Mouse (Mus musculus): ENCODE data around the gene Socs1. TPM values are rescaled to one million over a fixed set of nuclear protein-coding genes. Genes with fewer than 3 reads are reported as not detected.
"Not testable (repeated sequence)": the region's sequence is repeated elsewhere in the genome, so short reads cannot be mapped to it uniquely, and the experiment has no call there.

Socs1 gene
- total RNA-seq (2021) = under 1 TPM; 0.71 to 0.77 TPM

DNA sequence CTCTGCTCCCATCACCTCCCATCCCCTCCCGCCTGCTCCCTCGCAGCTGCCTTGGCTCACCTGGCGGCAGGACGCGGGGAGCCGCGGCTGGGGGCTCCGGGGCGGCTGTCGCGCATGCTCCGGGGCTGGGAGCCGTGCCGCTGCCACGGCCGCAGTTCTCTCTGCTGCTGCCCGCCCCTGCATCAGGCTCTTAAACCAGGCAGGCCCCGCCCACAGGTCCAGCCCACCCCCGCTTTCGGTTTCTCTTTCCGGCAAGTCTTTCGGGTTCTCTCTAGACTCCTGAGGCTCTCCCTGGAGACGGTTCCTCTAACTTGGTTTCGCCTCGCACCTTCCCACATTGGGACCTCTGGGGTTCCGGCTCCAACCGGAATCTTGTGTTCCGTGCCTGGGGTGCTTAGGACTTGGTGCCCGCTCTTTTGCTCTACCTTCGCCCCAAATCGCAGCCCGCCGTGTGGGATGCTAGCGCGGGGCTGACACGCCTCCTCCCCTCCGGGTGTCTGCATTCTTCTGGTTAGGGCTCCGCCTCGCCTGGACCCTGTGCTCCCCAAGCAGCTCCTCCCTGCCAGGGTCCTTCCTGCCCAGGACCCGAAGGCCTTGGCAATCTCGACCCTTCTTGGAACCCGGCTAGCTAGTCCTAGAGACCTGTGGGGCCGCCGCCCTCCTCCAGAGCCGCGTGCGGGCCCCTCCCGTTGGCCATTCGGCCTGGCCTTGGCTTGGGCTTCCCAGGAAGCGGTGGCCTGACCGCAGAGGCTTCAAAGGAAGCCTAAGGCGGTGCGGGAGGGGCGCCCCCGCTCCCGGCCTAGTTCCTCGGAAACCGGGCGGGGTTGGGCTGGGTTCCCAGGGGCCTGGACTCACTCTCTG, at the start of gene Socs1:
Gene Socs1, minus strand, starts transcription at position 166 of the 861 bp plus-strand sequence.
- peak; percentile 54 to 57 for DNase-seq (ENCODE audit: extremely low spot score in 1 of 2, low spot score in 1 of 2)

DNA sequence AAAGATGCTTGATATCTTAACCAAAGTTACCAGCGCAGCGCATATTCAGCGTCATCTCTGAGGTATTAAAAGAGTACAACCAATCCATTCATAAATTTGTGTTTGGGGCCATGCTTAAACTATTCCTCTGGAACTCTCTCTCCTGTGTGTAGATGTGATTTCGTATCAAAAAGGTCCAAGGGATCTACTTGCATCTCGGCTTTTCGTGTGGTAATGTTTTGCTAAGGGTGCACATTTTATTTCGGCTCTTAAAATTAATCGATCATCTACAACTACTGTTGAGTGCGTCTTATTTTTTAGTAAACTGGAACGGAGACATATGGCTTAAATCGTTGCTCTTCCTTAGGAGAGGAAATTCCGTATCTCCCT, 49.2 kb upstream of the Socs1 start:
- DNase-seq (ENCODE audit: extremely low spot score in 1 of 2, low spot score in 1 of 2) = no peak

DNA sequence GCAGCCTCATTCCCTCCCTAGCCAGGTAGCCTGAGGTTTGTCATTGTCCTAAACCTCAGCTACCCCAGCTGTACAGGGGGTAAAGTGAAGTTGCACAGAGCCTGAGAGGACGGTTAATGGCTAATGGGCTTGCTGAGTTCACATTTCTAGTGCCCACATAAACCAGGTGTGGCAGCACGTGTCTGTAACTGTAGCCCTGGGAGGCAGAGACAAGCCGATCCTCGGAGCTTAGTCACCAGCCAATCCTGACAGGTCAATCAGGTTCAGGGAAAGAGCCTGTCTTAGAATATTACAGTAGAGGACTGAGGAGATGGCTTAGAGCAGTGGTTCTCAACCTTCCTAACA, 43.1 kb upstream of the Socs1 start:
- no peak for DNase-seq (ENCODE audit: extremely low spot score in 1 of 2, low spot score in 1 of 2)

DNA sequence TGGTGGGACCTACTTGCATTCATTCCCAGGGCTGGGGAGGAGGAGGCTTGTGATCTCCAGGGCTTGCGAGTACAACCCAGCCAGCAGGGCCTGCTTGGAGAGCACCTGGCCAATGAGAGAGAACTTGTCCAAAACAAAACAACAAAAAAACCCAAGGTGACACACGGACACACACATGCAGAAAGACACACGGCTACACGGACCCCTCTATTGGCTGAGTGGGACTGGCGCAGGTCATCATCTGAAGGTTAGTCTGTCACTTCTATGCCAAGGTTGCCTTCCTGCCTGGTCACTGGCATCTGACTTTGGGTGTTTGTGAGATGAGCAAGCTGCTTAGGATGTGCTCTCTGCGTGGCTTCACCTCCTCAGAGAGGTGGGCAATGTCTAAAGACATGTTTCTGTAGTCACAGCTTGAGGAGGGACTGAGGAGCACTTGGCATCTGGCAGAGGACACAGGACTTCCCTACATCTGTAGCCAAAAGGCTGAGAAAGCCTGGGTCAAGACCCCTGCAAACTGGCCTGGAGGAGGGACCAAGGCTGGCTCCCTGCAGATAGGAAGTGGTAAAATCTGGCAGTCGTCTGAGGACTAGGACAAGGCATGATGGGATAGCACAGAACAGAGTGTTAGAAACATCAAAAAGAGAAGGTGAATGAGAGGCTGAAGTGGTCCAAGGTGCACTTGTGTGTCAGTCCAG, 42.6 kb upstream of the Socs1 start:
- no peak for DNase-seq (ENCODE audit: extremely low spot score in 1 of 2, low spot score in 1 of 2)

DNA sequence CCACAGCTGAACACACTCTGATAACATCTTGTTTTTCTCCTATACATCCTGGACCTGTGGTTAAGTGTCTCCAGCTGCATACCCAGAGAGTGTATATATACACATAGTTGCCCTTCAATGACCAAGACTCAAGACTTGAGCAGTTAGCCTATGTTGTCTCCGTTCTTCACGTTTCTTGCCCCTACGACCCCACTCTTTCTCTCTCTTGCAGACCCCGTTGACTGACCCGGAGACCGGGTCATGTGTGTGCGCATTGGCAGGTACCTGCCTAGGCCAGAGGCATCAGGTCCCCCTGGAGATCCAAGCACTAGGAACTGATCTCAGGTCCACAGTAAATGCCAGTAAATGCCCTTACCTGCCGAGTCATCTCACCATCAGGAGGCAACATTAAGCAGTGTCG, 41.9 kb upstream of the Socs1 start:
- no peak for DNase-seq (ENCODE audit: extremely low spot score in 1 of 2, low spot score in 1 of 2)

DNA sequence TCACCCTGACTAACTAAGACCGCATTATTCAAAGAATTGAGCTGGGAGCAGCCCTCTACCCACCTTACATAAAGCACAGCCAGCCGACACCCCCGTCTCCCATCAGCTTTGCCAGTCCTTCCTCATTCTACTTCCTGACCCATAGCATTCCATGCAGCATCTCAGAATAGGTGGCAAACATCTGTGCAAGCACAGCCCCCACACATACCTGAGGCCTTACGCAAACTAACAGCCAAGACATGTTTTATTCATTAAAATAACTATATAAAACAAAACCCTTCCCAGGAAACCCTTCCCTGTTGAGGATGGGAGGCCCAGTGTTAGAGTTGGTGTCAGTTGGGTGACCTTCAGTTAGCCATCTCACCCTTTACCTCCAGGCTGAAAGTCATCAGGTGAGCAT, 40.5 kb upstream of the Socs1 start:
- DNase-seq (ENCODE audit: extremely low spot score in 1 of 2, low spot score in 1 of 2) = no peak

DNA sequence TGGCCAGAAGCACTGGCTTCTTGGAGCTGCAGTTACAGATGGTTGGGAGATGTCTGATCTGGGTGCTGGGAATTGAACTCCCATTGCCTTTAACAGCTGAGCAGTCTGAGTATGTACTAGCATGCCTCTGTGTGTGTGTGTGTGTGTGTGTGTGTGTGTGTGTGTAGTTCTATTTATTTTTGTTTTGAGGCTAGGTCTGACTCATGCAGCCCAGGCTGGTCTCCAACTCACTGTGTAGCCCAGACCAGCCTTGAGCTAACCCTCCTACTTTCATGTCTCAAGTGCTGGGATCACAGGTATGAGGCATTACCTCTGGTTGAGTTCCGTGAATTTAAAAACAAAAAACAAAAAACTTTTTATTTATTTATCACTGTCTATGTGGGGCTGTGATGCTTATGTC, 39.2 kb upstream of the Socs1 start:
- DNase-seq (ENCODE audit: extremely low spot score in 1 of 2, low spot score in 1 of 2) = no peak

DNA sequence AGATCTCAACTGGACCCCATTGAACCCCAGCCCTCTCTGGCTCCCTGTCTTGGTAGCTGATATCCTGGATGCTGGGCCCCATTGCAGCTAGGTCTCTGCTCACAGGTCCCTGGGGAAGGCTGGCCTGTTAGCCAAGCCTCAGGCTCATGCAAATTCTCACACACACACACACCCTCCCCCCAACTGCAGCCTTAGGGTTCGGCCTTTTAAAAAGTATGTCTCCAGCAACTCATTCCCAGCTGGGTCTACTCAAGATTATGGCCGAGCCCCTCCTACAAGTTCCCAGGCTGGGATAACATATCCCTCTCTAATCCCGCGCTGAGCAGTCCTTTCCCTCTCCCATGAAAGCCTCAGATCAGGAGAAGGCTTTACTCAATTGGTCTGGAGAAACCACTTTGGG, 36.1 kb upstream of the Socs1 start:
- no peak for DNase-seq (ENCODE audit: extremely low spot score in 1 of 2, low spot score in 1 of 2)

DNA sequence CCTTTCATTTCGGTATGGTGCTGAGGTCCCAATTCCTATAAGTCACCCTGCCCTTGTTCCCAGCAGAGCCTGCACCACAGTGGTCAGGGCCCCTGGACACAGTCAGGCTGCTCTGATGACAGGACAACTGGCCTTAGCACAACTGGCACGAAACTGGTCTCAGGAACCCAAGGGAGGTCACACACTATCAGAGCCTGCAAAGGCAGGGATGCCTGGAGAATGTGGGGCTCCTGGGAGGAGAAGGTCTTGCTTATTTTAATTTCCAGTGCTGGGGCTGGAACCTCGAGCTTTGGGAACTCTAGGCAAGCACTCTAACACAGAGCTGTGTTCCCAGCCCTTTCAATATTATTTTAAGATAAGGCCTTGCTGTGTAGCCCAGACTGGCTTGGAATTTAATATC, 34.6 kb upstream of the Socs1 start:
- no peak for DNase-seq (ENCODE audit: extremely low spot score in 1 of 2, low spot score in 1 of 2)

DNA sequence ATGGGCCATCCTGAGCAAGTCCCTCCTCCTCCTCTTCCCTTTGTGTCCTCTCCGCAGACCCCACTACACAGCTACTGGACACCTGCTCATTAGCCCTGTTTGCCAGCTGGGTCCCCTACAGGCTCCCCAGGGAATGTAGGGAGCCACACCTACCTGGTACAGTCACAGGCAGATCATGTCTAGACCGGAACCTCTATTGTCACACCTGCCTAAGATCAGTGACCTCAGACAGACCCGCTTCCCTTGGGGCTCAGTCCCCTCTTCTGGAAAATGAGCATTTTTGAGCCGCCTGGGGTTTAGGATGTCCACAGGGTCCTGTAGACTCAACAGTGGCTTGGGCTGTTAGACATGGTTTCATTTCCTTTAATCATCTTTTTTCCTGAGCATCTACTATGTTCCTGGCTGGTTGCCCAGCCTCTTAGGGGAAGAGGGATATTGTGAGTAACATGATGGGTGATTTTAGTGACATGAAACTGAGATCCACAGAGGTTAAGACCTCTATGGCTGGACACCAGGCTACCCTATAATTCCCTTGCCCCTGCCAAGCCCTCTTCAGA, 33.3 kb upstream of the Socs1 start:
- no peak for DNase-seq (ENCODE audit: extremely low spot score in 1 of 2, low spot score in 1 of 2)

DNA sequence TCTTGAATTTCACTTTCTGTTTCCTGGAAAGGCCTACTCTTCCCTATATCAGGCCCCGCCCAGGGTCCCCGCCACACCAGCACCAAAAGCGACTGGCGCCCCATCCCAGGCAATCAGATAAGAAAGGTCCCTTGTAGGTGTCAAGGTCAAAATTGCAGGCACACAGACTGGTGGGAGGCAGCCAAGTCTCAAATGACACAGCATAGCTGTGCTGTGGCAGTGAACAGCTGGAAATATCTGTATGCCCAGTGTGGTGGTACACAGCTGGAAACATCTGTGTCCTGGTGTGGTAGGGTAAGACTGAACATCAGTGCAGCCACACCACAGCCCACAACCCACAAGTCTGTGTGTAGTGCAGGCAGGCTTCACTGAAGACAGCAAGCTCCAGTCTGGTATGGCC, 29.5 kb upstream of the Socs1 start:
- no peak for DNase-seq (ENCODE audit: extremely low spot score in 1 of 2, low spot score in 1 of 2)

DNA sequence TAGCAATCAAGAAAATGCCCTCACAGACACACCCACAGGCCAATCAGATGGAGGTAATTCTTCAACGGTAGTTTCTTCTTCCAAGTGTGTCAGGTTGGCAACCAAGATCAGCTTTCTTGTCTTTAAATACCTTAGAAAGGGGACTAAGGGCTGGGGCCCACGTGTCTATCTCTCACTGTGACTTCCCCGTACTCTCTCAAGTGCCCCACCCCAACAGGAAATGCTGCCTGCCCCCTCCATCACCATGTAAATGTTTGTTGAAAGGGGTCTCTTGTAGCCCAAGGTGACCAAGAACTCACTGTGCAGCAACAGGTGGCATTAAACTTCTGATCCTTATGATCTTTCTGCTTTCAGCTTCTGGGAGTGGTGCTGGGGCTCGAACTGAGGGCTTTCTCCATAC, 28.4 kb upstream of the Socs1 start:
- DNase-seq (ENCODE audit: extremely low spot score in 1 of 2, low spot score in 1 of 2) = no peak

DNA sequence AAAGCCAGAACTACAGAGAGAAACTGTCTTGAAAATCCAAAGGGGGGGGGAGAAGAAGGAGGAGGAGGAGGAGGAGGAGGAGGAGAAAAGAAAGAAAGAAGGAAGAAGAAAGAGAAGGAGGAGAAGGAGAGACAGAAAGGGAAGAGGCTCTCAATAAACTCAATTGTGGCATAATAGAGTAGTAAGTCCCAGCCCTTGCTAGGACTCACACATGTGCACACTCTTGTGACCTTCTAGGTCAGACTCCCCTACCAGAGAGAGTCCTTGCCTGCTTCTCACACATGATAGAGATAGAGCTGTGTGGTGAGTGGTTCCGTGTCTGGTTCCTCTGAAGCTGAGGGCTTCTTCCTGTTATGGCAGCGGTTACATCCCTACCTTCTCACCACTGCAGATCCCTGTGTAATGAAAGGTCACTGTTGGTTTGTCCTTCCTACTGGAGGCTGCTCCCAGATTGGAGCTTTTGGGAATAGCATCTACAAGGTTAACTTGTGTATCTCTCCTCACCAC, 27.6 kb upstream of the Socs1 start, which contains the start of gene Gm11172:
Gene Gm11172, plus strand, starts transcription at position 51 of the 507 bp plus-strand sequence.
- DNase-seq (ENCODE audit: extremely low spot score in 1 of 2, low spot score in 1 of 2) = no peak

DNA sequence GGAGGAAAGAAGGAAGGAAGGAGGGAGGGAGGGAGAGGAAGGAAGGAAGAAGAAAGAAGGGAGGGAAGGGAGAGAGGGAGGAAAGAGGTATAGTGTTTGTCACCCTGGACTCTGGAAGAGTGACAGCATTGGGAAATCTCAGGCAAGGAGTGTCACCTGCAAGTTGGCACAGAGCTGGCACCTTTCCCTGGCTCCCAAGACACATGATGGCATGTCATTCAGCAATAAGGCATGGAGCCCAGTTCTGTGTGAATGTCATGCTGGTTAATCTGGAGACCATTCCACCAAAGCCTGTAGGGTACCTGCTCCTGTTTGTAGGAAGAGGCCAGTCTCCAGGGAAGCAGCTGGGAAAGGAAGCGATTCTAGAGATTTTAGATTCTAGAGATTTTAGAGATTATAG, 25.0 kb upstream of the Socs1 start:
- DNase-seq (ENCODE audit: extremely low spot score in 1 of 2, low spot score in 1 of 2) = no peak

DNA sequence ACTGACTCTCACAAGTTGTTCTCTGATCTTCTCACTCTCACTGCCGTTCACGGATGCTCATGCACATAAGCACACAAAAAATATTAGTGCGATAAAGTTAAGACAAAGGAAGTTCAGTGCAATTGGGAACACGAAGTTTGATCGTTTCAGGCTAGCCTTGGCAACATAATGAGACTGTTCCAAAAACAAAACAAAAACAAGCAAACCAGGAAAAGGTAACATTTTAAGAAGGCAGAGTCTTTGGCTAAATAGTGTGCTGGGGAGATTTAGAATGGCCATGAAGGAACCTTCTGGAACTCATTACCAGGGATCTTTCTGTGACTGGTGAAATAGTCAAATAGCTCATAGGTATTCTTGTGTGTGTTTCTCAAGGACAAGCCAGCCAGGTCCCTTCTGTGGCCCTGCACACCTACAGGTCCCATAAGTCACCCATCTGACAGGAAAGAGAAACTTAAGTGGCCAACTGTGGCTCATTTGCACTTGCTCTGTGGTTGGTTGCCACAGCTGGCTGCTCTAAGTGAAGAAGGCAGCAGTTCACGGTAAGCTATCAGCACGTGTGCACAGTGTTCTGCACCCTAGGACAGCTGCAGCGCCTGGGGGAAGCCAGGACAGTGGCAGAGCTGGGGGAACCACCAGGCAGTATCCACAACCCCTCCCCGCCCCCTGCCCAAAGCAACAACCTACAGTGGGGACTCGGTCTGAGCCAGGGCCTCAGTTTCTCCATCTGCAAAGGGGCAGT, 20.6 kb upstream of the Socs1 start, which contains the start of gene Prm1:
Gene Prm1, minus strand, starts transcription at position 51 of the 739 bp plus-strand sequence.
- no peak for DNase-seq (ENCODE audit: extremely low spot score in 1 of 2, low spot score in 1 of 2)

DNA sequence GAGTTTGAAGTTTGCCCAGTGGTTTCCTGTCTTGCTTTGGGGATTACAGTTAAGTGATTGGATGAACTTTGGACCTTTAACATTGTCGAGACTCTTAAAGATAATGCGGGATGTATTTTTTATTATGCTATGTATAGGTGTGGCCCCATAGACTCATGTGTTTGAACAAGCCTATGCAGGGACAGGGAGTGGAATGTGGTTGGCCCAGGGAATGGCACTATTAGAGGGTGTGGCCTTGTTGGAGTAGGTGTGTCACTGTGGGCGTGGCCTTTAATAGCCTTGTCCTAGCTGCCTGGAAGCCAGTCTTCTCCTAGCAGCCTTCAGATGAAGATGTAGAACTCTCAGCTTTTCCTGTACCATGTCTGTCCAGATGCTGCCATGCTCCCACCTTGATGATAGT, 17.1 kb upstream of the Socs1 start:
- DNase-seq (ENCODE audit: extremely low spot score in 1 of 2, low spot score in 1 of 2) = not testable (repeated sequence)

DNA sequence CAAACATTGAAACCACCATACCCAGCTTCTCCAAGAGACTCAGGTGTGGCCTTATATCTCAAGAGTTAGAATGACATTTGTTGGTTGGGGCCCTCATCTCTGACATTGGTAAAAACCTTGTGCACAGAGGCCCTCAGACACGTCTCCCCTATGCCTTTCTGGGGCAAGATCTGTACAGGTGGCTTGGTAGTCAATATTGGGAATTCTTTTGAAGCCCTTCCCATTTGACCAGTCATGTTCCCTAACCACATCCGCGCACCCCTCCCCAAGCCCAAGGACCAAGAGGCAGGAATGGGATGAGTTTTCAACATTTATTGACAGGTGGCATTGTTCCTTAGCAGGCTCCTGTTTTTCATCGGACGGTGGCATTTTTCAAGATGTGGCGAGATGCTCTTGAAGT, 10.7 kb upstream of the Socs1 start, which contains the start of gene Prm2:
Gene Prm2, minus strand, starts transcription at position 101 of the 400 bp plus-strand sequence.
- no peak for DNase-seq (ENCODE audit: extremely low spot score in 1 of 2, low spot score in 1 of 2)

DNA sequence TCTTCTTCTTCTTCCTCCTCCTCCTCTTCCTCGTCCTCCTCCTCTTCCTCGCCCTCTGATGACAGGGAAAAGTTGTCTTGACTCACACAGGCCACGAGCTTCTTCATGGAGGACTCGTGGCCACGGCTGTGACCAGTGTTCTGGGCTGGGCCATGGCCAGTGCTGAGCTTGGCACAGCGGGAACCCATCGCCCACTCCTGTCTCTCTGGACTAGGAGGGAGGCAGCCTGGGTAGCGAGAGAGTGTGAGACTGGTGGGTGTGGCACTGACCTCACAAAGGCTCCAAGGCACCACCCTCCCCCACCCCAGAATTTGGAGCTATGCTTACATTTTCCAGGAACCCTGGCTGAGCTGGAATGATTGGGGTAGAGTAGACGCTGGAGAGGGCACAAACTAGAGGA, 5.4 kb upstream of the Socs1 start, which contains the start of gene Prm3:
Gene Prm3, minus strand, starts transcription at position 213 of the 400 bp plus-strand sequence.
- DNase-seq (ENCODE audit: extremely low spot score in 1 of 2, low spot score in 1 of 2) = no peak

DNA sequence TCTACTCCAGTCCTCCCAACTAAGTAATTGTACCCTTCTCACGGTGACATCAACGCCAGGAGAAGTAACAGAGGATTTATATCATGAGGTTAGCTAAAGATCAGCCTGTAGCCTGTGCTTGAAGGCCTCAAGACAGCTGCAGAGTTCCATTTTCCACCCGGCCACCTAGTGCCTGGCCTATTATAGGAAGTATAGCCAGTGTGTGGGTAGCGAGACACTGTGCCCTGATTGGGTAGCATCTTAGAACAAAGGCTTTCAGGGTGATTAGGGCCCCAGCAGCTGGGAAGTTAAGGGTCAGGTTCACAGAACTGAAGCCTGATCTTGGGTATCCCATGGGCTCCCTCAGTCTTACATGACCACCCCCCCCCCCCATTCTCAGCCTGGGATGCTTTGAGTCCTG, 3.5 kb upstream of the Socs1 start:
- DNase-seq (ENCODE audit: extremely low spot score in 1 of 2, low spot score in 1 of 2) = no peak

DNA sequence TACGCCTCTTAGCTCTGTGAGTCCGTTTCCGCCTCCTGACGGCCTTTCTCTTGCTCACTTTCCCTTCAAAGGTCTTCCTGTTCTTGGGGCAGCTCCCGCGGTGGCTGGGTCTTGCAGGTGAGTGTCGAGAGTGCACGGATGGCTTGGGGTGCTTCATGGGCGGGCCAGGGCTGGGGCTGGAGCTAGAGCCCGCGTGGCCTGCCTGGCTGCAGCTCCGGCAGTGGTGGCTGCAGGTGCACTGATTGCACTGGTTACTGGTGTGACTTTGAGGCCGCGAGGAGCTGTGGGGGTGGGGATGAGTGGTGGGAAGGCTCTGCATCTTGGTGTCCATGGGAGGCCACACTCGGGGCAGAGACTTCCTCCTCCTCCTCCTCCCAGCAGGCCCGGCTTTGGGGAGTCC, 2.9 kb upstream of the Socs1 start, which contains the start of gene Tnp2:
Gene Tnp2, minus strand, starts transcription at position 390 of the 400 bp plus-strand sequence.
- DNase-seq (ENCODE audit: extremely low spot score in 1 of 2, low spot score in 1 of 2) = no peak

Data from layer of hippocampus, postnatal 25 days (tissue).